Mouse (Mus musculus) midbrain, postnatal 0 days (tissue): ENCODE measurements around the gene Stra6l. TPM values are rescaled to one million over a fixed set of nuclear protein-coding genes. Genes with fewer than 3 reads are reported as not detected.

ENCODE experiments used
- ATAC-seq: fragments of 200-750 bp; cut with Nextera tagmentation; 2 replicates; pipeline ENCODE4 v1.8.0; 2017; ENCODE audit warnings: moderate number of reproducible peaks, mild to moderate bottlenecking, moderate TSS enrichment, moderate library complexity; ENCODE audit not compliant: low FRiP score
- DNase-seq: peaks from one replicate; pipeline ENCODE4 v3.0.0-alpha.2; 2015; ENCODE audit warnings: low spot score
- H3K27ac ChIP-seq: fragments of 300-500 bp; sonication (generic); 2 replicates; pipeline ENCODE4 v1.5.1; 2014; ENCODE audit warnings: low read depth, mild to moderate bottlenecking, low read length, mixed read lengths
- H3K27me3 ChIP-seq: fragments of 300-500 bp; sonication (generic); 2 replicates; pipeline ENCODE4 v1.6.1; 2014; ENCODE audit warnings: low read length, control low read depth, mixed read lengths; ENCODE audit not compliant: insufficient read depth
- H3K36me3 ChIP-seq: fragments of 300-500 bp; sonication (generic); 2 replicates; pipeline ENCODE4 v1.6.1; 2014; ENCODE audit warnings: low read length, control low read depth, mixed read lengths; ENCODE audit not compliant: insufficient read depth
- H3K4me1 ChIP-seq: fragments of 300-500 bp; sonication (generic); 2 replicates; pipeline ENCODE4 v1.6.1; 2014; ENCODE audit warnings: mild to moderate bottlenecking, control low read depth, antibody characterized with exemption, low read length, mixed read lengths; ENCODE audit not compliant: insufficient read depth
- H3K4me2 ChIP-seq: fragments of 300-500 bp; sonication (generic); 2 replicates; pipeline ENCODE4 v1.6.1; 2014; ENCODE audit warnings: low read depth, mild to moderate bottlenecking, low read length, mixed read lengths; ENCODE audit not compliant: poor library complexity, severe bottlenecking
- H3K4me3 ChIP-seq: fragments of 300-500 bp; sonication (generic); 2 replicates; pipeline ENCODE4 v1.5.1; 2014; ENCODE audit warnings: low read depth, mild to moderate bottlenecking, low read length, moderate library complexity
- H3K9ac ChIP-seq: fragments of 300-500 bp; sonication (generic); replicated peaks from 2 replicates; pipeline ENCODE4 v1.6.1; 2014; ENCODE audit warnings: mild to moderate bottlenecking, low read length, moderate library complexity, mixed read lengths; ENCODE audit not compliant: poor library complexity, severe bottlenecking
- H3K9me3 ChIP-seq: fragments of 300-500 bp; sonication (generic); 2 replicates; pipeline ENCODE4 v1.6.1; 2016; ENCODE audit warnings: low read length, control low read depth
- CTCF ChIP-seq: IDR thresholded peaks from 2 replicates; pipeline ENCODE4 v1.5.1; 2016; ENCODE audit warnings: antibody characterized with exemption, mild to moderate bottlenecking
- WGBS: fragments of 180-500 bp; shearing (Covaris S2); extraction: QIAGEN DNeasy Blood & Tissue Kit; methylation state at CpG from one replicate; pipeline ENCODE4 v1.1.7; 2014; 5-methylcytosine and 5-hydroxymethylcytosine counted together
- polyA plus RNA-seq: library from polyadenylated mRNA; unstranded; fragments of >200 nt; fragmentation: Nextera tagmentation; extraction: Ambion mirVana; gene quantifications from 2 replicates; pipeline ENCODE4 v1.2.1, GENCODE M21; 2015
- total RNA-seq: library from RNA; depleted of rRNA; stranded (reverse); fragments of >200 nt; gene quantifications from 2 replicates; pipeline ENCODE4 v1.2.3, GENCODE M21; 2014

Stra6l gene
- total and polyA plus RNA-seq, 2 experiments from 2014 or later: 0.46 to 0.71 TPM

DNA sequence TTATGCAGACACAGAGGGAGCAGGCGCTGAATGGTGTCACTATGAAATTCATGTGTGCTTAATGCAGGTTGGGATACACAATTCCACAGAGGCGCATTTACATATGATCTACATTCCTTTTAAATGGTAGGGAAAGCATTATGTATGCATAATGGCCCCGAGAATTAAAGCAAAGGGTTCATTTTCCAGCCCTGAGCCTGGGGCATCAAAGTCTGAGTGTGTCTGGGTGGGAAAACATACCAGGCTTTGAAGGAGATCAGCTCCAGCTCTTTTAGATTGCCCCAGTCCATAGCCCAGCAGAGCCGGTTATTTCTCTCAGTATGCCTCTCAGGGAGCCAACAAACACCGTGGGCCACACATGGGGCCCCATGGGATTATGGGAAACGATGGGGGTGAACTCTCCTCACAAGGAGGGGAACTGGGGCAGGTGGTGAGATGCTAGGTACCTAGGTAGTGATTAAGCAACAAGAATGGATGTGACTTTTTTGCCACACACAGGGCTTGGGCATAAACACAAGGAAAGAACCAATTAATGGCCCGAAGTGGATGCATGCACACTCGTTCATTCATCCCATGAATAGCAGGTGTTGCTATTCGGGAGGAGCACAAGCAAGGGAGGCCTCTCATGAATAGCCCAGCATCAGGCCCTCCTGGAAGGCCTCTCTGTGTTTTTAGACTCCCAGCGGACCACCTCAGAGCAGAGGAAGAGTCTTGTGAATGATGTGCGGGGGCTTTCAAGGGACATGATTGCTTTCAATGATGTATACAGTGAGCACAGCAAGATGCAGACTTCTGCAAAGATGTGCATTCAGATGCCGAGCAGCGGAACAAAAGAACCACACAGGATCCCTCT is 18.3 kb upstream of the Stra6l start:
- H3K4me3 ChIP-seq: no peak overlapping the region
- DNase-seq: no peak
- no peak for ATAC-seq
- H3K27me3 ChIP-seq: peaks cover 6% of the 10 kb centered on the region; the same call in 1 of the 2 replicates
- no peak overlapping the region for H3K9ac ChIP-seq
- 20% methylated on average over 13 of the region's 13 CpGs for WGBS
- H3K36me3 ChIP-seq: no peaks in the 10 kb centered on the region
- no peak for TF ChIP-seq CTCF
- no peak overlapping the region for H3K4me2 ChIP-seq
- H3K9me3 ChIP-seq: no peaks in the 10 kb centered on the region
- peak overlapping the region; percentile 49; the same call in 1 of the 2 replicates for H3K27ac ChIP-seq
- H3K4me1 ChIP-seq: peaks cover 16% of the 10 kb centered on the region

DNA sequence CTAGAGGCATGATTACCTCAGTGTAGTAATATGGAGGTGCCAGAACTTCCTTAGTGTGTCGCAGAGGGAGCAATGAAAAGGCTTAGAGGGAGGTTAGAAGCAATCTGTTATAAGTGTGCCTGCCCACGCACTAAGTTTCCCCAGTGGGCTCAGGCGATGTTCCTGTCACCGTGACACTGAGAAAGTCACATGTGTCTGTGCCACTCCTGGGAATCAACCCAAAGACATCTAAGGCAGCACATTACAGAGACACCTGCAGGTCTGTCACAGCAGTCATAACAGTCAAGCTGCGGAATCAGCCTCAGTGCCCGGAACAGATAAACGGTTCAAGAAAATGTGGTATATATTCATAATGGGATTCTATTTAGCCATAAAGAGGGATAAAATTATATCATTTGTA is 16.5 kb upstream of the Stra6l start:
- Histone ChIP-seq H3K4me1 (peaks cover 16% of the 10 kb centered on the region), H3K27ac (no peak overlapping the region), H3K4me3 (no peak overlapping the region), H3K4me2 (no peak overlapping the region), H3K36me3 (no peaks in the 10 kb centered on the region), H3K9ac (no peak overlapping the region), H3K9me3 (no peaks in the 10 kb centered on the region), H3K27me3 (no peaks in the 10 kb centered on the region)
- WGBS: 53% methylated on average over 7 of the region's 7 CpGs
- ATAC-seq: 0 out of 2 replicates have a peak, but pooled peaks have one; percentile 31
- no peak for DNase-seq
- no peak for TF ChIP-seq CTCF

DNA sequence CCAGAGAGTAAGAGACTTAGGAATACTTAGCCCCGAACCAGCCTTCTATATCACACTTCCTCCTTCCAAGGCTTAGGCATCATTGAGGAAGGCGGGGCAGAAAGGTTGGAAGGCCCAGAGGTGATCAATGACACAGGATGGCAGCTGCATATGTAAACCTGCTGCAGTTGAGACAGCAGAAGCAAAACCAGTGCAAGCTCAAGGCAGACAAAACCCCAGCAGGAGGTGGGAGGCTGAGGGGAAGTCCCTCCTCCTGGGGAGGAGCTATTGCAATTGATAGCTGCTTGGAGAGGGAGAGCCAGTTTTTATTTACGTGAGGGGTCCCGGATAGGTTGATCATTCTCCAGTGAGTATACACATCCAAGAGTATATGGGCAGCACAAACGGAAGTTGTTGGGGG is 15.0 kb upstream of the Stra6l start:
- no peak overlapping the region for H3K27ac ChIP-seq
- H3K4me3 ChIP-seq: no peak overlapping the region
- H3K27me3 ChIP-seq: no peaks in the 10 kb centered on the region
- no peaks in the 10 kb centered on the region for H3K36me3 ChIP-seq
- H3K4me1 ChIP-seq: peaks cover 16% of the 10 kb centered on the region
- H3K9ac ChIP-seq: no peak overlapping the region
- no peak for DNase-seq
- no peak overlapping the region for H3K4me2 ChIP-seq
- no peak for TF ChIP-seq CTCF
- WGBS: 42% methylated on average over 5 of the region's 5 CpGs
- no peaks in the 10 kb centered on the region for H3K9me3 ChIP-seq
- ATAC-seq: no peak

DNA sequence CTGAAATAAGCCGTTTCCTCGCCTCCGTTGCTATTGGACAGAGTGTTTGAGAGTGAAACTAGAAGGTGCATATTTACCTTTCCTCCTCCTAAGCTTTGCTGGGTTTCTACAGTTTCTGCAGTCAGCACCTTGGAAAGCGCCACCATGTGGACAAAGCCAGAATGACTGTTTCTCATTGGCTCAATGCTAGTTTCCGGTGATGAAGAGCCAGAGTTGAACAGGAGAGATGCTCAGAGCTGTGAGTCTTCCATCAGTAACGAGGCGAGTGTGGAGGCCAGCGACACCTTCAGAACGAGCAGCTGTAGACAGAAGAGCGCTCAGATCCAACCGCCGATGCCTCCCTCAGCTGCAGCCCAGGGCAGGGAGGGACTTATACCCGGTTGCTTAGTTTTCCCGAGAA is 4.1 kb upstream of the Stra6l start:
- peak; percentile 90 for TF ChIP-seq CTCF
- Histone ChIP-seq H3K27ac (no peak overlapping the region), H3K4me1 (no peaks in the 10 kb centered on the region), H3K36me3 (no peaks in the 10 kb centered on the region), H3K4me2 (no peak overlapping the region), H3K4me3 (no peak overlapping the region), H3K9ac (no peak overlapping the region), H3K9me3 (no peaks in the 10 kb centered on the region), H3K27me3 (no peaks in the 10 kb centered on the region)
- WGBS: 44% methylated on average over 14 of the region's 14 CpGs
- DNase-seq (peak; percentile 81), ATAC-seq (no peak)

DNA sequence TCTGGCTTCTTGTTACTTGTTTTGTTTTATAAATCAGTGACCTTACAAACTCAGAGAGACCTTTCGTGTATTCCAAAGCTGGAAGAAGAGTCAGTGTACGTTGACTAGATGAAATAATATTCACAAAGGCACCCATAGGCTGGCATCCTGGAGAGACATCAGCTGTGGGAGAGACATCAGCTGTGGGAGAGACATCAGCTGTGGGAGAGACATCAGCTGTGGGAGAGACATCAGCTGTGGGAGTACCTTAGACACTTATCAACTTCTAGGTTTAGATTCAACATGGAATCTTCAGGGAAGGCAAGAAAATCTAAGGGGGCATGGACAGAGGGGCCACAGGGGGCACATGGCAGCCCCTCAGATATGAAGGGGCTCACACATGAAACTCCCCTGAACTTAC is 2.2 kb upstream of the Stra6l start:
- Histone ChIP-seq H3K4me2 (no peak overlapping the region), H3K4me3 (no peak overlapping the region), H3K27ac (no peak overlapping the region), H3K4me1 (no peaks in the 10 kb centered on the region), H3K9me3 (no peaks in the 10 kb centered on the region), H3K36me3 (no peaks in the 10 kb centered on the region), H3K9ac (no peak overlapping the region), H3K27me3 (no peaks in the 10 kb centered on the region)
- TF ChIP-seq CTCF: no peak
- ATAC-seq: no peak
- no peak for DNase-seq
- 93% methylated on average over 2 of the region's 2 CpGs for WGBS

DNA sequence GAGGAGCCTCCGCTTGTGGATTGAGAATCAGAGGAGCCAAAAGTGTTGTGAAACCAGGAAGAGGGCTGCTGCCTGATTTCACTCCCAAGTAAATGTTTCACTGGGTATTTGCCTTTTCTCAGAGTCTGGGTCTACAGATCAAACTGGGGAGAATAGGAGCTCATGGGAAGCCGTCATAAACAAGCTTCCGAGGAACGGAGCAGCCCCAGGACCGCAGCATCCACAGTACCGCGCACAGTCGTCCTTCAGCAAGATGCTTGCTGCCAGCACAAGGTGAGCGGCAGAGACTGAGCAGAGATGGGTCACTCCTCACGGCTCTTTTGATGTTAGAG is 327 bp downstream of the Stra6l start:
- no peak for TF ChIP-seq CTCF
- H3K27ac ChIP-seq: no peak overlapping the region
- H3K27me3 ChIP-seq: no peaks in the 10 kb centered on the region
- no peak overlapping the region for H3K4me2 ChIP-seq
- no peaks in the 10 kb centered on the region for H3K36me3 ChIP-seq
- WGBS: 43% methylated on average over 10 of the region's 10 CpGs
- no peaks in the 10 kb centered on the region for H3K9me3 ChIP-seq
- ATAC-seq (no peak), DNase-seq (no peak)
- H3K4me3 ChIP-seq: no peak overlapping the region
- no peaks in the 10 kb centered on the region for H3K4me1 ChIP-seq
- H3K9ac ChIP-seq: no peak overlapping the region
